Mouse (Mus musculus): ENCODE measurements around the gene Dguok. TPM values are rescaled to one million over a fixed set of nuclear protein-coding genes. Genes with fewer than 3 reads are reported as not detected.
A peak's percentile ranks its signal among the peaks of the same experiment; 100 is the strongest.

Gene Dguok
- total and polyA plus RNA-seq, 3 experiments: 8.7 to 16.7 (median 11.5) TPM

- no peak for DNase-seq (ENCODE audit: extremely low read depth)
- in situ Hi-C loops (cut with MboI; ENCODE audit: low pct_ligation_motif_present, low pct_unique_long_range_greater_than_20kb, low sequenced_read_pairs): no loop called here
- Histone ChIP-seq H3K9ac (ENCODE audit: insufficient read depth, low read depth) (peak overlapping the region; percentile 87), H3K27ac (ENCODE audit: insufficient read depth, low read depth) (no peak overlapping the region; the same call in 1 of the 2 replicates), H3K79me2 (replicated peaks; ENCODE audit: control insufficient read depth, extremely low read depth, insufficient read depth, poor library complexity, severe bottlenecking) (peaks cover 4% of the 10 kb centered on the region; the same call in 1 of the 2 replicates), H3K27me3 (replicated peaks) (no peaks in the 10 kb centered on the region), H3K4me2 (ENCODE audit: insufficient read depth, low read depth, poor library complexity, severe bottlenecking) (peak overlapping the region; percentile 91), H3K4me1 (ENCODE audit: control insufficient read depth in 1 of 2, insufficient read depth in 2 of 2) (peaks cover 10 to 85% of the 10 kb centered on the region in 2 experiments), H3K4me3 (replicated peaks in 1 of 3; ENCODE audit: low read depth in 2 of 3, low read length in 2 of 3, poor library complexity in 1 of 3) (peak overlapping the region in 2 of 3 experiments; percentile 78 to 91), H3K9me3 (replicated peaks; ENCODE audit: low read length) (no peaks in the 10 kb centered on the region), H3K36me3 (replicated peaks in 1 of 2; ENCODE audit: control insufficient read depth in 1 of 2, insufficient read depth in 1 of 2, low read length in 1 of 2) (peaks cover 4 to 55% of the 10 kb centered on the region in 2 experiments)
- dilution Hi-C loops (cut with MboI; ENCODE audit: extremely low pct_ligation_motif_present, extremely low pct_unique_long_range_greater_than_20kb, low sequenced_read_pairs): no loop called here
- TF ChIP-seq ETS1 (conservative IDR thresholded peaks at IDR 0.05; ENCODE audit: low read depth, low read length) (no peak), ZKSCAN1 (IDR thresholded peaks at IDR 0.05; ENCODE audit: borderline replicate concordance, low read depth, low read length) (no peak), SIN3A (IDR thresholded peaks at IDR 0.05; ENCODE audit: low read length) (no peak), JUND (conservative IDR thresholded peaks at IDR 0.05; ENCODE audit: low read depth, low read length) (no peak)
These were observed 67.0 kb downstream of the Dguok start for GRCm38 (mm10) chr6:83439781-83440180.

DNA sequence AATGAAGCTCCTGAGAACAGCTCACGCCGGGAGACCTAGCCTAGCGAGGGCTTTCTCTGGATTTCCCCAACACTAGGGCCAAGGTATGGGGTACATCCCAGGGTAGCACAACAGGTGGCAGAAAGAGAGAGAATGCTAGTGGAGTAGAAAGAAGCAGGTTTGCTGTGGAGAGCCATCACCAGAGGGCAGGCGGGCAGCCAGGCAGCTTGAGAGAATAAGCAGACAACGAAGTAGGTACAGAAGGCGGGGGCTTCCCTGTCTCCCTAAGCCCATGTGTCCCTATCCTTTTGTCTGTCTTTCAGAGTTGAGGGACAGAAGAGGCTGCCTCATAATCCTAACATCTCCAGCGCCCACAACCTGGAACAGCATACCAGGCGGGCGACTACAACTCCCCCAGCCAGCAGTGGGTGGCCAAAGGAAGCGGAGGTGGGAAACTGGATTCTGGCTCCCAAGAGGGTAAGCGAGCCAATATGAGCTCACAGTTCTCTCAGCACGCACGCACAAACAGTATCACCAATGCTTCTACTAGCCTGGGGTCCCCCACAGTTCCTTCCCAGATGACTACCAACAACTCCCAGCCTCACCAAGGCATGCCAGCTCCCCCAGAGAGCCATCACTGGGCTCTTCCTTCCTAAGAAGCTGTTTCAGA is 67.5 kb downstream of the Dguok start:
- no peaks in the 10 kb centered on the region for H3K9me3 ChIP-seq (replicated peaks; ENCODE audit: low read length)
- TF ChIP-seq HCFC1 (IDR thresholded peaks at IDR 0.05; ENCODE audit: low read depth, low read length) (no peak), UBTF (IDR thresholded peaks at IDR 0.05; ENCODE audit: low read depth, low read length) (no peak), PAX5 (IDR thresholded peaks at IDR 0.05; ENCODE audit: low read length) (no peak), JUND (conservative IDR thresholded peaks at IDR 0.05; ENCODE audit: low read depth, low read length) (no peak), RAD21 (IDR thresholded peaks at IDR 0.05; ENCODE audit: low read depth, low read length) (no peak), IRF4 (IDR thresholded peaks at IDR 0.05; ENCODE audit: low read depth, low read length) (no peak), MEF2A (IDR thresholded peaks at IDR 0.05; ENCODE audit: borderline replicate concordance, low read depth, low read length) (no peak), MXI1 (IDR thresholded peaks at IDR 0.05; ENCODE audit: low read depth, low read length) (no peak), ZNF384 (IDR thresholded peaks at IDR 0.05; ENCODE audit: low read depth, low read length) (no peak), E2F4 (IDR thresholded peaks at IDR 0.05; ENCODE audit: insufficient replicate concordance, low read depth, low read length) (no peak), CHD2 (IDR thresholded peaks at IDR 0.05; ENCODE audit: low read length) (no peak), TBP (conservative IDR thresholded peaks at IDR 0.05; ENCODE audit: low read depth, low read length) (no peak), NRF1 (IDR thresholded peaks at IDR 0.05; ENCODE audit: low read depth, low read length) (no peak), USF2 (conservative IDR thresholded peaks at IDR 0.05; ENCODE audit: low read depth, low read length) (no peak), BHLHE40 (IDR thresholded peaks at IDR 0.05; ENCODE audit: low read depth, low read length) (no peak), CTCF (conservative IDR thresholded peaks at IDR 0.05 in 1 of 2, IDR thresholded peaks at IDR 0.05 in 1 of 2; ENCODE audit: low read depth in 2 of 2, low read length in 2 of 2) (no peak), GABPA (IDR thresholded peaks at IDR 0.05; ENCODE audit: insufficient replicate concordance, low read depth, low read length) (no peak), MAX (IDR thresholded peaks at IDR 0.05; ENCODE audit: low read length) (no peak), ELF1 (IDR thresholded peaks at IDR 0.05; ENCODE audit: low read depth, low read length) (no peak)
- DNase-seq (ENCODE audit: extremely low read depth): no peak
- peak overlapping the region; percentile 91 for H3K4me2 ChIP-seq (ENCODE audit: insufficient read depth, low read depth, poor library complexity, severe bottlenecking)
- H3K27ac ChIP-seq (ENCODE audit: insufficient read depth, low read depth): no peak overlapping the region
- H3K4me3 ChIP-seq (replicated peaks in 1 of 3; ENCODE audit: low read depth in 2 of 3, low read length in 2 of 3, poor library complexity in 1 of 3): peak overlapping the region in 1 of 3 experiments; percentile 78
- dilution Hi-C loops (cut with MboI; ENCODE audit: extremely low pct_ligation_motif_present, extremely low pct_unique_long_range_greater_than_20kb, low sequenced_read_pairs): no loop called here
- peaks cover 4 to 53% of the 10 kb centered on the region in 2 experiments for H3K36me3 ChIP-seq (replicated peaks in 1 of 2; ENCODE audit: control insufficient read depth in 1 of 2, insufficient read depth in 1 of 2, low read length in 1 of 2)
- in situ Hi-C loops (cut with MboI; ENCODE audit: low pct_ligation_motif_present, low pct_unique_long_range_greater_than_20kb, low sequenced_read_pairs): no loop called here
- peaks cover 4% of the 10 kb centered on the region; the same call in 1 of the 2 replicates for H3K79me2 ChIP-seq (replicated peaks; ENCODE audit: control insufficient read depth, extremely low read depth, insufficient read depth, poor library complexity, severe bottlenecking)
- H3K27me3 ChIP-seq (replicated peaks): no peaks in the 10 kb centered on the region
- H3K4me1 ChIP-seq (ENCODE audit: control insufficient read depth in 1 of 2, insufficient read depth in 2 of 2): peaks cover 10 to 85% of the 10 kb centered on the region in 2 experiments
- H3K9ac ChIP-seq (ENCODE audit: insufficient read depth, low read depth): peak overlapping the region; percentile 87; the same call in 1 of the 2 replicates

All from CH12.LX (cell line).